Mouse (Mus musculus) frontal cortex, postnatal 25 days (tissue): ENCODE data around the gene Nmrk1.
A peak's percentile ranks its signal among the peaks of the same experiment; 100 is the strongest.

Source experiments
- DNase-seq, 2 experiments: peaks; one replicate each; pipeline ENCODE4 v3.0.0; 2022; ENCODE audit warnings: low spot score in 2 of 2

Nmrk1 gene

GRCm38 (mm10) chr19:18652592-18652991 lies 20.8 kb downstream of the Nmrk1 start:
- DNase-seq, result no peak

GRCm38 (mm10) chr19:18653058-18653457 lies 21.3 kb downstream of the Nmrk1 start:
- no peak for DNase-seq

- no peak for DNase-seq
These were observed 22.6 kb downstream of the Nmrk1 start for GRCm38 (mm10) chr19:18654330-18654729.

GRCm38 (mm10) chr19:18654984-18655383 lies 23.2 kb downstream of the Nmrk1 start:
- DNase-seq, result no peak

- no peak for DNase-seq
These were observed 24.2 kb downstream of the Nmrk1 start for GRCm38 (mm10) chr19:18655999-18656398.

- no peak for DNase-seq
These were observed 26.7 kb downstream of the Nmrk1 start for GRCm38 (mm10) chr19:18658473-18658872.

GRCm38 (mm10) chr19:18659349-18659748 lies 27.6 kb downstream of the Nmrk1 start:
- DNase-seq, result no peak

GRCm38 (mm10) chr19:18660466-18660865 lies 28.7 kb downstream of the Nmrk1 start:
- no peak for DNase-seq

GRCm38 (mm10) chr19:18661683-18662082 lies 29.9 kb downstream of the Nmrk1 start:
- no peak for DNase-seq

- DNase-seq, result no peak
These were observed 32.2 kb downstream of the Nmrk1 start for GRCm38 (mm10) chr19:18663904-18664303.

GRCm38 (mm10) chr19:18666966-18667365 lies 35.2 kb downstream of the Nmrk1 start:
- DNase-seq, result no peak

GRCm38 (mm10) chr19:18669551-18669950 lies 37.8 kb downstream of the Nmrk1 start:
- no peak for DNase-seq

GRCm38 (mm10) chr19:18670608-18671007 lies 38.9 kb downstream of the Nmrk1 start, which contains the start of gene Carnmt1:
TSS of gene Carnmt1 (plus strand) at chr19:18670764.
- DNase-seq, result peak; percentile 88 to 93

- DNase-seq, result peak; percentile 11 to 24
These were observed 39.4 kb downstream of the Nmrk1 start for GRCm38 (mm10) chr19:18671056-18671741.

GRCm38 (mm10) chr19:18672498-18672897 lies 40.7 kb downstream of the Nmrk1 start:
- DNase-seq, result no peak

- no peak for DNase-seq
These were observed 41.4 kb downstream of the Nmrk1 start for GRCm38 (mm10) chr19:18673116-18673515.

- DNase-seq, result no peak
These were observed 50.4 kb downstream of the Nmrk1 start for GRCm38 (mm10) chr19:18682142-18682541.

- no peak for DNase-seq
These were observed 55.8 kb downstream of the Nmrk1 start for GRCm38 (mm10) chr19:18687556-18687955.

- DNase-seq, result no peak
These were observed 60.4 kb downstream of the Nmrk1 start for GRCm38 (mm10) chr19:18692176-18692575.

- no peak for DNase-seq
These were observed 61.0 kb downstream of the Nmrk1 start for GRCm38 (mm10) chr19:18692768-18693167.

- no peak for DNase-seq
These were observed 63.4 kb downstream of the Nmrk1 start for GRCm38 (mm10) chr19:18695116-18695515.

- DNase-seq, result no peak
These were observed 63.8 kb downstream of the Nmrk1 start for GRCm38 (mm10) chr19:18695552-18695951.
